Mouse (Mus musculus): ENCODE data around the gene Plxnd1.

DNA sequence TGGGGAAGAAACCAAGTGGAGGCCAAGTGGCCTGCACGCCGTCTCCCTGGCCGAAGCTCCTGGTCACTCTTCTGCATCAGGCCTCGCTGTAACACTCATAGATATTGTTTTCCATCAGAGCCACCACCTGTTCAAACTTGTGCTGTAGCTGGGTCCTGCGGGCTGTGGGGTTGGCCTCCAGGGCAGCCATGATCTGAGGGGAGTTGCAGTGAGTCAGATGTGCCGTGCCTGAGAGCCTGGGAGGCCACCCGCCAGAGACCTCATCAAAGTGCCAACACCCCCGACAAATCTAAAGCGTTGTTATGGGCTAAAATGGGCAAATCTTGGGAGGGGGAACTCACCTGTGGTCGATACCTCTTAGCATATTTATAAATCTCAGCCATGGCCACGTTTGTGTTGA, 39.1 kb downstream of the Plxnd1 start:
- TF ChIP-seq POLR2A (IDR thresholded peaks at IDR 0.05; ENCODE audit: low read depth, low read length) (no peak), CTCF (IDR thresholded peaks at IDR 0.05; ENCODE audit: borderline replicate concordance, insufficient read depth, low read length) (no peak)
